Mouse (Mus musculus) ZHBTc4 (cell line): ENCODE data around the gene Aen.
A peak's percentile ranks its signal among the peaks of the same experiment; 100 is the strongest.

ENCODE experiments used
- DNase-seq: peaks from one replicate; pipeline ENCODE4 v3.0.0-alpha.2; 2011; ENCODE audit warnings: low read depth, low spot score

Aen gene

DNA sequence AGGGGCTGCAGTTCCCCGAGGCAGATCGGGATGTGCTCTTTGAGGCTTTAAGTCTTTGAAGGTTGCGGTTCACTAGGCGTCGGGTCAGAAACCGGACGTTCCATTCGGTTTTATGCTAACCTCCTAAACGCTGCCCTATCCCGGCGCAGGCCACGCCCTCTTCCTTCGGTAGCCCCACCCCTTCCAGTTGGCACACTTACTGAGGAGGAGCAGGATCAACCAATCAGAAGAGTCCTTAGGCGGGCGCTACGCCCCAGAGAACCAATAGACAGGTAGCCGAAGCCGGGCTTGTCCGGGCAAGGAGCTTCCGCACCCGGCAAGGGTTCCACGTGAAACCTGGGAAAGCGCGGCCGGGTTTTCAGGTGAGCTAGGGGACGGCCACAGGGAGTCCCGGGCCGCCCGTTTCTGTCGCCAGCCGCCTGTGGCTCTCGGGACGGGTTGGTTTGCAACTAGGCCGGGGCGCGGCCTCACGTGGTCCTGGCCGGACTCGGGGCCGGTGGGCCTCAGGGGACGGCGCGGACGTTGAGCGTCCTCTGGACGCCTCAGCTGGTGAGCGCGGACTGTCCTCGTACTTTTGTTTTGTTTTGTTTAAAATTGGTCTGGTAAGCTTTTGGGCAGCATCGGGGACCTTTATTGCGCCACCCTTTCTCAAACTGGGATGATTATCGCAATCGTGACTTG is at the start of gene Aen:
Gene Aen, plus strand, starts transcription at position 202 of the 681 bp plus-strand sequence.
- DNase-seq, result peak; percentile 100

DNA sequence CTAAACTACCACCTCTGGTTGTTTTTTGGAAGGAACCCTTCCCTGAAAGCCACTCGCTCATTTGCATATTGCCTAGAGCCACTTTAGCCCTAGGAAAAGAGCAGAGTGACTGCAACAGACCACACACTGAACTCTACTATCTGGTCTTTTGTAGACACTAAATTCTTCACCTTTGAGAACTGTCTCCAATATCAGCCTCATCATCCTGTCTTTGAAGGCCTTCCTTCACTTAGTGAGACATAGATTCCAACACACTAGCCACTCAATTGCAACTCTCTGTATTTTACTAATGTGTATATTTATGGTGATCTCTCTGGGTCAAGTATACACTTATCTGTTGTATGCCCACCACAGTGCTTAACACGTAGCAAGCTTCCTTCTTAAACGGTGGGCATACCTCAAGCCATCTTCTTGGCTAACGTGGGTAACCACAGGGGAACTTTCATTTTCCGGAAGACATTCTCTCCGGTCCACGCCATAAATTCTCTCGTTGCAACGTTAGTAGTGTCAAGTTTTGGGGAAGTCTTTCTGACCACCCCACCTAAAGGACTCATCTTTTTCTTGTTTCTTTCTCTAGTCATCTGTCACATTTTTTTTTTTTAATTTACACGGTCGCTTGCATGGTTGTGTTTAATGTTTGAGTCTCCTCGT is 49.5 kb upstream of the Aen start:
- peak; percentile 48 for DNase-seq

DNA sequence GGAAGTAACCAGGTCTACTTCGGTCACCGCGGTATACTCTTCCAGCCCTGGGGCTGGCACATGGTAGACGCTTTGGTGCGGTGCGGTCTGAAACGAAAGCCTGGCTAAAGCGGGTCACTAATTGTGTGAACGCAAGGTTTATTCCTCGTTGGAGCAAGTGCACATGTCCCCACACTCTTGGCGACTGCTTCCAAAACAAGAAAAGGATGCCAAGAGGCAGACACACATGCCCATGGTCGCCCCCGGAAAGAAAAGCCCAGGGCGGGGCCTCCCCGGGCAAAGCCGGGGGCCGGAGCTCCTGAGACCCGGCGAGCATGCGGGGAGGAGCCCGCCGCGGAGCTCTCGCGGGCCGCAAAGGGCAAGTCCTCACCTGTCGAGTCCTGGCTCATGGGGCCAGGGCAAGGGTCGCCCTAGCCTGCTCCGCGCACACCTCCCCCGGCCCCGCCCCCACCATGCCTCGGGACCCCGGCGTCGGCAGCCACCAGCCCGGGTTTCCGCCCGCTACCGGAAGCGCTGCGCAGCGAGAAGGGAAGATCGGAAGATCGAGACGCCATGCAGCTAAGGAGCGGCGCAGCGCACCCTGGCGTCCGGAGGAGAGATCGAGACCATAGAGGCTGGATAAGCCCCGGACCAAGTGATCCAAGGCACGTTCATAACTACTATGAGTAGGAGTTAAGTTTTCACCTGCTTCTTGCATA is 48.8 kb upstream of the Aen start, which contains the start of gene Det1:
Gene Det1, minus strand, starts transcription at position 527 of the 698 bp plus-strand sequence.
- DNase-seq, result peak; percentile 96

DNA sequence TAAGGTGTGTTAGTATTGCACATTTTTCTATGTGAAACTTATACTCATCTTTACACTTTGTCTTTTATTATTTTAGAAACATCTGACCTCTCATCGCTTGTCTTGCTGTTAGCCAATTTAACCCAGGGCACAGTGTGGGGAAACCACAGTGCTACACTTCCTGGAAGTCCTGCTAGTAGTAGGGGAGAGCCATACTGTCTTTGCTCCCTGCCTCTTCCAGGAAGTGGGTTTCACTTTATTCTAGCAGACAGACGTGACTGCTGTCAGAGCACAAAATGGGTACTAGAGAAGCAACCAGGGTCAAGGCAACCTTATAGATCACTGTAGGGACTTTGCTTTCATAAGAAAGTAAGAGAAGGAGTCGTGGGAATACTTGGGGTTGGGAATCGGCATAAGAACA is 41.6 kb upstream of the Aen start:
- no peak for DNase-seq

DNA sequence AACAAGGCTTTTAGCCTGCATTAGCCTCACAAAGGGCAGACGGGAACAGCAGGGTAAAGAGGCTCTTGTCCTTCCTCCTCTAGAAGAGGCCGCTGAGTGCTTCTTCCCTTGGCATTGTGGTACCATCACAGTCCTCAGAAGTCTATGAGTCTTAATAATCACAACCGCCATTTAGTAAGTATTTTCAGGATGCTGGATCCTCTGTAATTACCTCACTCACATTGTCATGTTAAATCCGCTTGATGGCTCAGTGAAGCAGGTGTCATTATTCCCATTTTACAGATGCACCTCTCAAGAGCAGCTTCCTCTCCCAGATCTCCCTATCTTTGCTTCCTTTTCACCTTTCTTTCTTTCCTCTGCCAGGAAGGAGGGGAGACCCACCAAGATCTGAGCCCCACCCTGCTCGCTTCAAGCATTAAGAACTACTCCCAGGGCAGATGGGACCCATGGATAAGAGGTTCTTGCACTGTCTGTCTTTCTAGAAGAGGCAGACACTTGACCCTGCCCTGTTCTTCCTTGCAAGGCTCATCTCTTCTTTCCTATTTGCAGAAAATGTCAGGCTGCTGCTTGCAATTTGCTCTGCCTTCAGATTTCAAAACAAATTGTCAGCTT is 40.5 kb upstream of the Aen start:
- DNase-seq, result peak; percentile 70

DNA sequence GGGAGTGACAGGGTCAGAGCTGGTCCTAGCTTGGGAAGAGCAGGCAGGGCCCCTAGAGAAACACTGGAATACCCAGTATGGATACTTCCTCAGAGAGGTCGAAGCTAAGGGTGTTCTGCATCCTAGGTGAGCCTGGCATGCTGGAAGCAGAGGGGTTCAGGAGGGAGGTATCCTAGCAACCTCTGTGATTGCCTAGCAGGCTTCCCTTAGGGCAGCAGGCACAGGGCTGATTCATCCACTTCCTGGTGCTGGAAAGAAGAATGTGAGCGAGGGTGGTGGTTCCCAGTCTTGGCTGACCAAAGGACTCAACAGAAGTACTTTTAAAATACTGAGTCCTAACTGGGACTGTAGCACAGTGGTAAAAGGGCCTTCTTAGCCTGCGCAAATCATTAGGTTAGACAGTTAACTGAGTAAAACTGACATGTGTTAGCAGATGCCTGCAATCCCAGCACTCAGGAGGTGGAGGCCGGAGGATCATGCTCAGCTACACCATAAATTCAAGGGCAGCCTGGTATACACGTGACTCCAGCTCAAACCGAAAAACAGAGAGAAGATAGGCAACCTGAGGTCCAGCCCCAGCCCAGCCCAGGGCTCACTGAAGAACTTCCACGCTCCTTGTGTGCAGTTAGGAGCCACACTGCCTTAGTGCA is 31.7 kb upstream of the Aen start:
- DNase-seq, result no peak

DNA sequence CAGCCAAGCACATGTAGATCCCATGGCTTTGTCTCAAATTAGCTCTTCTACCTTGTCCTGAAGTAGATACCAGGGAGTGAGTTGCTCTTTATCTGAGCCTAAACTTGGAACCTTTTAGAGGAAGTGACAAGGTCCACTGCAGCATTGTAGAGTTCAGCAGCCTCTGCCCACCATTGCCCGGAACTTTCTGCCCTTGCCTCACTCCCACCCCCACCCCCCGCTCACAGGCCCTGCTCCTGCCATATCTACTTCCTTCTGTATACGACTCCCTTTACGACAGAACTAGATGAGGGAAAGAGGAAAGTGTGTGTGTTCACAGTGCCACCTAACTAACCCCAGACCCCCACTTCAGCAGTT is 31.2 kb upstream of the Aen start:
- no peak for DNase-seq

DNA sequence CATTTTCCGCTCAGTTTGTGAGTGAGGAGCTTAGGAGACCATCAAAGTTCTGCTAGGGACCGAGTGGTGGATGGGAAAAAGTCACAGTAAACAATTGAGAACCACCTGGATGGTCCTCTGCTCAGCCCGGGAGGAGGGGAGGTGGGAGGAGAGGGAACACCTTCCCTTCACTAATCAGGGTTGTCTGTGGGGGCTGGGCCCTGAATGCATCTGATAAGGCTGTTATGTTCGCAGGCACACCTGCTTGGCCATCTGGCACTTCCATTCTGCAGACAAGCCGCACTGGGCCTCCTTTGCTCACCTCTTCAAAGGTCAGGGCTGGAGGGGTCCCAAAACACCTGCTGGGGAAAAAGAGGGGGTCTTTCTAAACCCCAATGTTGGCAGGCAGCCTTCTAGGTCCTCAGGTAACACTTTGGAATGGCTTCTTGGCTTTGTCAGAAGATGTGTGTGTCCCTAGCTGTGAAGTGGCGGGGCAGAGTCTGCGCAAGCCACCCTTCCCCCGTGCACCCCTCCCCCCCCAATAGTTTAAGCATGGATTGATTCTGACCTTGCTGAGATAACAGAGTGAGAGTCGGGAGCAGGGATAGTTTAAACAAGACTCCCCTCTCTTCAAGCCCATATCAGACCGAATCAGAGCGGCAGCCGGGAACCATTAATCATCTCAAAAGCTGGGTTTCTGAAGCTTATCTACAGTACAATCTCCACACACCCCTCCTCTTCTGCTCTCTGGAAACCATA is 30.3 kb upstream of the Aen start:
- DNase-seq, result no peak

DNA sequence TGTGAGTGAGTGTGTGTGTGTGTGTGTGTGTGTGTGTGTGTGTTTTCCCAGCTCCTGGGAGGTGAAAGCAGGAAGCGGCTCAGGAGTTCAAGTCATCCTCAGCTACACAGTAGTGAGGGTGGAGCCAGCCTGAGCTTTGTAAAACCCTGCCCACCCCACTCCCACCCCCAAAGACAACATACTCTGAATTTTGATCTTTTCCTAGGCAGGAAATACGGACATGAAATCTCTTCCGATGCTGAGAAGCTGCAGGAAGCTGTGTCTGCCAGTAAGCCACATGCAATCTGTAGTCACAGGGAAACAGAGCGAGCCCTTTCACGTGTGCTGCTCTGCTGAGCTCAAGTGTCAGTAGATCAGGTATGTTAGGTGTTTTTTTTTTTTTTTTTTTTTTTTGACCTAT is 26.9 kb upstream of the Aen start:
- no peak for DNase-seq

DNA sequence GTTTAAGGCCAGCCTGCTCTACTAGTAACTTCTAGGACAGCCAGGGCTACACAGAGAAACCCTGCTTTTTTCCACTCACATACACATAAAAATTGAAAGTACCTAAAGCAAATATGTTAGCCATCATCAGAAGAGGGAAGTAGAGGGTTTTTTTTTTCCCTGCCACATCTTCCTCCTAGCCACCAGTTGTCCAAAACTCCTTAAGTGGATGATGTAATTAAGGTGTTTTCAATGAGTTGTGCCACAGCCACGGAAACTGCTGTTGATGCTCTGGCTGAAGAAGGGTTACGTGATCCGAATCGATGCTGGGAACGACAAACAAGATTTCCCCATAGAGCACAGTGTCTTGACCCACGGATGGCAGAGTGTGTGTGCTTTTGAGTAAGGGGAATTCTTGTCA is 23.3 kb upstream of the Aen start:
- no peak for DNase-seq

DNA sequence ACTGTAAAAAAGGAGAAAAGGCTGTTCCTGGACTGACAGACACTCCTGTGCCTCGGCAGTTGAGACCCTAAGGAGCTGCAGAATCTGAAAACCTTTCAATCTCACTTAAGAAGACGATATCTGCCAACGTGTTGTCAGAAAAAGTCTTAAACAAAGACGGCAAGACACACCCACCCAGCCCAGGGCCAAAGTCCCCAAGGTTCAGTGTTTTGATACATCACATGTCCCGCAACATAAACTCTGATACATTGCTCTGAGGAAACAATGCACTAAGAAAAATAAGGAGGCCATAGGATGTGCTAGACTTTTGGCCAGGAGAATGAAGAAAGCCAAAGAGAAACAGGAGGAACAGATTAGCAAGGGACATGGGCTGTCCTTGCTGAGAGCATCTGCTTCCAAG is 22.8 kb upstream of the Aen start:
- DNase-seq, result no peak

DNA sequence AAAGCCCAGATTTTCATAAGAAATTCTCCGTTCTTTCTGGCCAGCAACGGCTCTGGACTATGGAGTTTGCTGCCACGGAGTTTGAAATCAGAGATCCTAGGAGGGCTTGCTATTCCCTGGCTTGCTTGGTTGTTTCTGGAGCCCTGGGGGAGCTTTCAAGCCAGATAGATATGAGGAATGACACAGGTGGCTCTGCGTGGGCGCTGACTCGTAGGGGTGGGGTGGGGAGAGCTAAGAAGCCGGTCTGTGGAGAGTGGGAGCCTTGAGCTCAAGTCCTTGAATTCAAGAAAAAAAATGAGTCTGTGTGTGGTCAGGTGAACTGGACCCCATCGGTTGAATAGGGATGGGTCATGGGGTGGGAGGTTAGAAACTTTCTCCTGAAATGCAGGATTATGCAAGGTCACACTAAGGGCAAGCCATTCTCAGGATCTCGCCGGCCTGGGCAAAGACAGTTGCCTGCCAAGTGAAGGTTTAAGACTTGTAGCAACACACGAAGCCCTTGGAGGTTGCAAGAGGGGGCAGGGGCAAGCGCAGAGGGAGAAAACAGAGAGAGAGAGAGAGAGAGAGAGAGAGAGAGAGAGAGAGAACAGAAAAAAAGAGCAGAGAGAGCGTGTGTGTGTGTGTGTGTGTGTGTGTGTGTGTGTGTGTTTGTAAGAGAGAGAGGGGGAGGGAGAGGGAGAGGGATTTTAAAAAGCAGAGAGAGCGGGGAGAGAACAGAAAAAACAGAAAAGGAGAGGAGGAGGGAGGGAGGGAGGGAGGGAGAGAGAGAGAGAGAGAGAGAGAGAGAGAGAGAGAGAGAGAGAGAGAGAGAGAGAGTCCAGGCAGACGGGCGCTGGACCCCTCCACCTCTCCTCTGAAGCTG is 13.8 kb upstream of the Aen start:
- no peak for DNase-seq

DNA sequence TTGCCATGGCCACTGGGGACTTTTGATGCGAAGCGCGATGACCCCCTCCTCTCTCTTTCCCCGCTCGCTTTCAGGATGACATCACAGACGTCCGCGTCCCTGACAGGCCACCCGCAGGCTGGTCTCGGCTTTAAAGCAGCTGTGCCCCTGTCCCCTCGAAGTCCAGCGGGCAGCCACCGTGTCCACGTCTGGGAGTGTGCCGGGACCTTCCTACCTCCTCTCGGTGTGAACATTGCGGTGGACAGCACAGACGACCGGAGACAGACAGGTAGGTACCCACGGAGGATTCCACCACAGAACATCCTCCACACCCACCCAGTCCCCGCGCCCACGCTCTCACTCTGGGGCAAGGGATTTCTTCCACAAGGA is 13.2 kb upstream of the Aen start:
- no peak for DNase-seq

DNA sequence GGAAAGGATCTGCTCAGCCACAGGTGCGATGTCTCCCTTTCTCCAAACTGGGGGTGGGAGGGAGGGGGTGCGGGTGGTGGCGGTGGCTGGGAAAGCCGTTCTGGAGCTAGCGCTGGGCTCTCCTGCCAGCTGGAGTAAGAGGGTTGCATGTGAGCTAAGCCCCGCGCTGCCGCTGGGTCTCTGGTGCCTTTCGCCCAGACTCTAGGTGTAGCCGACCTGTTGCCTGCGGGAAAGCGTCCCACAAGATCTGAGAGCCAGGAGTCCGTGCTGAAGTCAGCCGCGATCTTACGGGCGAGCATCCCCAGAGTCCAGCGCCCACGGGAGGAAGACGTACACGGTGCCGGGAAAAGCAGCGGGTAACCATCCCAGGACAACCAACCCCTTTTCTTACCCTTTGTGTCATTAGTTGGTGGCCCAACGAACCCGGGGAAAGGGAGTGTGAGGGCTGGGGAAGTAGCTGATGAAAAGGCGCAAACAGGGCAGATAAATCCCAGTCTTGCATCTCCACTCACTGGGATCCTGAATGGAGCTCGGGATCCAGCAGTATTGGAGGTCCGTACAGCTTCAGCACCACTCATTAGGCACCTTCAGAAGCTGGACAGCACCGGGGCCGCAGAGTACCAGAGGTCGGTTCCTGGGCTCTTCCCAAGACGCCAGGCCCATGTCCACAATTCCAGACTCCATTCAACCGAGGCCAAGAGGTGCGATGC is 12.5 kb upstream of the Aen start:
- peak; percentile 59 for DNase-seq

DNA sequence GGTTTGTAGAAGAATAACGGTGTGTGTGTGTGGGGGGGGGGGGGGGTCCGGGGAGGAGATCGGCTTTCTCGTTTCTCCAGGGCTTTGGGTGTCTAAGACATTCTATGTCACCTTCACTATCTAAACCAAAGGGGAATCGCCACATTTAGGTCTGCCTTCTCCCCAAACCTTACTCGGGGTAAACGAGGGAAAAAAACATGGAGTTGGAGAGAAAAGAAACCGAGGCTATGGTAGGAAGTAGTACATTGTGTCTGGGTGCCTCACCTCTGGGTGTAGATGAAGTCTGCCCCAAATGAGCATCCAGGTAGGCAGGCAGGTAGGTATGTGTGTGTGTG is 12.0 kb upstream of the Aen start:
- no peak for DNase-seq

DNA sequence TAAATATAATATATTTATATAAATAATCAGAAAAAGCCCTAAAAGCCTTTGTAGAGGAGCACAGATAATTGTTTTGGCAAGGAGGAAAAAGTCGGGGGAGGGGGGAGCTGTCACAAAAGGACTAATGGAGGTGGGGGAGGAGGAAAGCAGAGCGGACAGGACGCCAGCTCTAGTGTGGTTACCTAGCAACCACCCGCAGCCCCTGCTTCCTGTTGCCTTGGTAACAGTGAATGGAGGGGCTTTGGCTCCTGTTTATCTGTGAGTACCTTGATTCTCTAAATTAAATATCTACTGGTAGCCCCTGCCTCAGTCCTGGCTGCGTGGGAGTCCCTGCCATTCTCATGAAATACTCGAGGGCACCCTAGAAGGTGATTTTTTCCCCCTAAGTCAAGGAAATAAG is 11.5 kb upstream of the Aen start:
- peak; percentile 29 for DNase-seq

DNA sequence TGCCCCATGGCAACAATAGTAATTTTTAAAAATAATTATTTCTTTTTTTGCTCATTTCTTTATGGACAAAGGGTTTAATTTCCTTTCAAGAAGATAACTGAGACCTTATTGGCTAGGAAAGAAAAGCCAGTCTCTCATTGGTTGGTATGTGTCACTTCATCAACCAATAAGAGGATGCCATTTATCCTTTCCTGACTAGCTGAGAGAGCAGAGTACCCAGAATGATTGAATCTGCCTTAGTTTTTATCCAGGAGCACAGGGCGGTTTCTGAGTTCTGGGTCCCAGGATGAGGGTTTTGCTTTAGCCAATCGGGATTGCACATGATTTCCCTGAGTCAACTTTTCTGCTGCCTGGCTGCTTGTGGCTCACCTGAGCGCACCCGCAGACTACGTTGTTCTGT is 10.2 kb upstream of the Aen start:
- DNase-seq, result peak; percentile 28

DNA sequence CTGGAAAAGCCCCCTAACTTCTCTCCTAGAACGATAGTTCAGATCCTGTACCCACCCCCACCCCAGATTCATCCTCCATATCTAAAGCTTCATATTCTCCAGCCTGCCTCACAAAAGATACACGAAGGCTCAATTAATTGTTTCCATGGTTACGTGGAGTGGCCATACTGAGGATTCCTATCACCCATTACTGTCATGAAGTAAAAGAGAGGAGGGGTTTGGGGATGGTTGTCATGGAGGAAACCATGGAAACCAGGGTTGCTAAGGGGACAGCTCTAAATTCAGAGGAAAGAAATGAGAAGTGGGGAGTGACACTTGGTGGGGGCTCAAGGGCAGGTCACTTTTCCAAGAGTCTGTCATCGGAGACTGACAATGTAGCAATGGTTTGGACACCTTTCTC is 9.2 kb upstream of the Aen start:
- DNase-seq, result no peak

DNA sequence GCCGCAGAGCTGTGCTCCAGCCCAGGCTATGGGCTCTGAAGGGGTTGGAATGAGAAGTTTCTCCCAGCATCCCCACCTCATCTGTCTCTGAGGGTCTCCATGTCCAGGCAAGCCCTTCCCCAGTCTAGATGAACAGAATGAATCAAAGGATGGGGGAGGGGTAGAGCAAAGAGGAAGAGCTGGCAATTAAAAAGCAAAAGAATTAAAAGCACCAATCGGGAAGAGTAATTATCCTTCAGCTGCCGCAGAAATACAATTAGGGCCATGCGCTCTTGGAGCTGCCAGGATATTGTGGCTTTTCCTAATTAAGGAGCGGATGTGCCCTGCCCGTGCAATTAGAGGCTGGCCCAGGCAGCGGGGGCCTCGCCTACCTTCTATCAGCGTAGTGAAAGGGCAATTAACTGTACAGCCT is 8.2 kb upstream of the Aen start:
- DNase-seq, result no peak

DNA sequence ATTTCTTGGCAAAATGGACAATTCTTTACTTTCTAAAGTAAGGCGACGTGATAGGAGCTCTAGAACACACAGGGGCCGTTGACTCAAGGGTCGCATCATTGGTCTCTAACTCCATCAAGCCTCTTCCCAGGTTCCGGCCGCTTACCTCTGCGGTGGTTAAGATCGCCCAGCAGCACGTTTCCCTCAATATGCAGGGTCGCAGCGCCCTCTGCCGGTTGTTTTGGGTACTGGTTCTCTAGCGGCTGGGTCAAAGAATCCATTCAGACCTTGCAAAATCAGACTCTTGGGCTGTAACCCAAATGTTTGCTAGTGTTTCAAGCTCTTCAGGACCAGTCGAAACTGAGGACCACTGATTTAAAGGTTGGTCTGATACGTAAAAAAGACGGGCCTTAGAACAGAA is 5.0 kb upstream of the Aen start:
- peak; percentile 89 for DNase-seq
